Mouse (Mus musculus): ENCODE results near the gene Elk3. TPM values are rescaled to one million over a fixed set of nuclear protein-coding genes. Genes with fewer than 3 reads are reported as not detected.

The Elk3 gene
- polyA plus RNA-seq, 1 experiment, result 47.2 TPM

GRCm38 (mm10) chr10:93343469-93343868 is 32.5 kb upstream of the Elk3 start:
- Histone ChIP-seq H3K27ac (ENCODE audit: control insufficient read depth, insufficient read depth, low read length) (no peak overlapping the region), H3K36me3 (ENCODE audit: control insufficient read depth, insufficient read depth, low read length) (no peaks in the 10 kb centered on the region), H3K4me1 (replicated peaks; ENCODE audit: control insufficient read depth, insufficient read depth, low read length) (no peaks in the 10 kb centered on the region), H3K27me3 (ENCODE audit: control insufficient read depth, insufficient read depth, low read length) (no peaks in the 10 kb centered on the region), H3K4me3 (ENCODE audit: control insufficient read depth, insufficient read depth, low read length) (no peak overlapping the region)
- TF ChIP-seq POLR2A (IDR thresholded peaks at IDR 0.05; ENCODE audit: control insufficient read depth, extremely low read depth, insufficient read depth, low read length, poor library complexity) (no peak), CTCF (IDR thresholded peaks at IDR 0.05; ENCODE audit: borderline replicate concordance, control insufficient read depth, extremely low read depth, insufficient read depth, low read length, poor library complexity) (no peak)
- no peak for DNase-seq
- WGBS, result 80% methylated on average over 6 of the region's 6 CpGs

DNA sequence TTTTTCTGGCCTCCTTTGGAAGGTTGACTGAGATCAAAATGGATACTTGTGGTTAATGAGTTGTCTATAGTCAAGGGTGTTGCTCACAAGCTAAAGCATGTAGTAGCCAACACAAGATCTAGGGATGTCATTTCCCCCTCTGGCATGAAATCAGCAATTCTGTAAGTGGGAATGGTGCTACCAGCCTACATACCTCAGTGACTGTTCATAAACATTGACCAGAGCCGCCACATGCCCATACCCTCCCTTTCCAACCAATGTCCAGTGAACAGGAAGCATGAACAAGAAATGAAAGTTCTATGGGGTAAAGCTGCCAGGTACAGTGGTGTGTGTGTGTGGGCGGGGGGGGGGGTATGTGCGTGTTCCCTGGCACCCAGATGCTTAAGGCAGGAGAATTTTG is 32.1 kb upstream of the Elk3 start:
- Histone ChIP-seq H3K27ac (ENCODE audit: control insufficient read depth, insufficient read depth, low read length) (no peak overlapping the region), H3K36me3 (ENCODE audit: control insufficient read depth, insufficient read depth, low read length) (no peaks in the 10 kb centered on the region), H3K4me1 (replicated peaks; ENCODE audit: control insufficient read depth, insufficient read depth, low read length) (no peaks in the 10 kb centered on the region), H3K27me3 (ENCODE audit: control insufficient read depth, insufficient read depth, low read length) (no peaks in the 10 kb centered on the region), H3K4me3 (ENCODE audit: control insufficient read depth, insufficient read depth, low read length) (no peak overlapping the region)
- no peak for DNase-seq
- WGBS, result 97% methylated on average over 3 of the region's 3 CpGs
- TF ChIP-seq POLR2A (IDR thresholded peaks at IDR 0.05; ENCODE audit: control insufficient read depth, extremely low read depth, insufficient read depth, low read length, poor library complexity) (no peak), CTCF (IDR thresholded peaks at IDR 0.05; ENCODE audit: borderline replicate concordance, control insufficient read depth, extremely low read depth, insufficient read depth, low read length, poor library complexity) (no peak)

- Histone ChIP-seq H3K27ac (ENCODE audit: control insufficient read depth, insufficient read depth, low read length) (no peak overlapping the region), H3K36me3 (ENCODE audit: control insufficient read depth, insufficient read depth, low read length) (no peaks in the 10 kb centered on the region), H3K4me1 (replicated peaks; ENCODE audit: control insufficient read depth, insufficient read depth, low read length) (peaks cover 14% of the 10 kb centered on the region), H3K4me3 (ENCODE audit: control insufficient read depth, insufficient read depth, low read length) (no peak overlapping the region), H3K27me3 (ENCODE audit: control insufficient read depth, insufficient read depth, low read length) (no peaks in the 10 kb centered on the region)
- no peak for TF ChIP-seq CTCF (IDR thresholded peaks at IDR 0.05; ENCODE audit: borderline replicate concordance, control insufficient read depth, extremely low read depth, insufficient read depth, low read length, poor library complexity)
- no peak for TF ChIP-seq POLR2A (IDR thresholded peaks at IDR 0.05; ENCODE audit: control insufficient read depth, extremely low read depth, insufficient read depth, low read length, poor library complexity)
- DNase-seq, result no peak
- 96% methylated on average over 5 of the region's 5 CpGs for WGBS
Observed at GRCm38 (mm10) chr10:93338526-93338925, 27.6 kb upstream of the Elk3 start.

- no peak overlapping the region for H3K4me3 ChIP-seq (ENCODE audit: control insufficient read depth, insufficient read depth, low read length)
- no peak for DNase-seq
- H3K36me3 ChIP-seq (ENCODE audit: control insufficient read depth, insufficient read depth, low read length), result no peaks in the 10 kb centered on the region
- H3K27ac ChIP-seq (ENCODE audit: control insufficient read depth, insufficient read depth, low read length), result no peak overlapping the region
- peaks cover 14% of the 10 kb centered on the region for H3K4me1 ChIP-seq (replicated peaks; ENCODE audit: control insufficient read depth, insufficient read depth, low read length)
- TF ChIP-seq CTCF (IDR thresholded peaks at IDR 0.05; ENCODE audit: borderline replicate concordance, control insufficient read depth, extremely low read depth, insufficient read depth, low read length, poor library complexity) (no peak), POLR2A (IDR thresholded peaks at IDR 0.05; ENCODE audit: control insufficient read depth, extremely low read depth, insufficient read depth, low read length, poor library complexity) (no peak)
- 16% methylated on average over 6 of the region's 6 CpGs for WGBS
- H3K27me3 ChIP-seq (ENCODE audit: control insufficient read depth, insufficient read depth, low read length), result no peaks in the 10 kb centered on the region
Observed at GRCm38 (mm10) chr10:93336462-93336931, 25.6 kb upstream of the Elk3 start.

GRCm38 (mm10) chr10:93335828-93336461 is 25.0 kb upstream of the Elk3 start:
- Histone ChIP-seq H3K4me3 (ENCODE audit: control insufficient read depth, insufficient read depth, low read length) (no peak overlapping the region), H3K27ac (ENCODE audit: control insufficient read depth, insufficient read depth, low read length) (no peak overlapping the region), H3K36me3 (ENCODE audit: control insufficient read depth, insufficient read depth, low read length) (no peaks in the 10 kb centered on the region), H3K4me1 (replicated peaks; ENCODE audit: control insufficient read depth, insufficient read depth, low read length) (peaks cover 14% of the 10 kb centered on the region), H3K27me3 (ENCODE audit: control insufficient read depth, insufficient read depth, low read length) (no peaks in the 10 kb centered on the region)
- WGBS, result 23% methylated on average over 16 of the region's 16 CpGs
- peak; percentile 21 for DNase-seq
- TF ChIP-seq CTCF (IDR thresholded peaks at IDR 0.05; ENCODE audit: borderline replicate concordance, control insufficient read depth, extremely low read depth, insufficient read depth, low read length, poor library complexity) (no peak), POLR2A (IDR thresholded peaks at IDR 0.05; ENCODE audit: control insufficient read depth, extremely low read depth, insufficient read depth, low read length, poor library complexity) (no peak)

DNA sequence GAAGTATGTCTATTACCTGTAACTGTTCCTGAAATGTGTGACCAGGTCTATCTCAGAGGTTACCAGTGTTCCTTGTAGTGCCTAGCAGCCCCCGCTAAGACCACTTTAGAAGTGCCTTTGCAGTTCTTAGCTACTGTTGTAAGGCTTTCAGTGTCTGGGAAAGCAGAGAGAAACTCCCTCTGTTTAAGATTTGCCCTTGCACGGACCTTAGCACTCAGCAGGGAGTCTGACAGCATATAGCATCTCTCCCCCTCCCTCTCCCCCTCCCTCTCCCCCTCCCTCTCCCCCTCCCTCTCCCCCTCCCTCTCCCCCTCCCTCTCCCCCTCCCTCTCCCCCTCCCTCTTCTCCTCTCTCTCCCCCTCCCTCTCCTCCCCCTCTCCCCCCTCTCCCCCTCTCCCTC is 24.1 kb upstream of the Elk3 start:
- Histone ChIP-seq H3K27me3 (ENCODE audit: control insufficient read depth, insufficient read depth, low read length) (no peaks in the 10 kb centered on the region), H3K4me1 (replicated peaks; ENCODE audit: control insufficient read depth, insufficient read depth, low read length) (peaks cover 14% of the 10 kb centered on the region), H3K36me3 (ENCODE audit: control insufficient read depth, insufficient read depth, low read length) (no peaks in the 10 kb centered on the region), H3K27ac (ENCODE audit: control insufficient read depth, insufficient read depth, low read length) (no peak overlapping the region), H3K4me3 (ENCODE audit: control insufficient read depth, insufficient read depth, low read length) (no peak overlapping the region)
- no peak for TF ChIP-seq CTCF (IDR thresholded peaks at IDR 0.05; ENCODE audit: borderline replicate concordance, control insufficient read depth, extremely low read depth, insufficient read depth, low read length, poor library complexity)
- TF ChIP-seq POLR2A (IDR thresholded peaks at IDR 0.05; ENCODE audit: control insufficient read depth, extremely low read depth, insufficient read depth, low read length, poor library complexity), result no peak
- no peak for DNase-seq
- 93% methylated on average over 2 of the region's 2 CpGs for WGBS

GRCm38 (mm10) chr10:93333239-93333638 is 22.3 kb upstream of the Elk3 start:
- H3K36me3 ChIP-seq (ENCODE audit: control insufficient read depth, insufficient read depth, low read length), result no peaks in the 10 kb centered on the region
- 93% methylated on average over 5 of the region's 5 CpGs for WGBS
- H3K4me1 ChIP-seq (replicated peaks; ENCODE audit: control insufficient read depth, insufficient read depth, low read length), result peaks cover 14% of the 10 kb centered on the region
- TF ChIP-seq CTCF (IDR thresholded peaks at IDR 0.05; ENCODE audit: borderline replicate concordance, control insufficient read depth, extremely low read depth, insufficient read depth, low read length, poor library complexity) (no peak), POLR2A (IDR thresholded peaks at IDR 0.05; ENCODE audit: control insufficient read depth, extremely low read depth, insufficient read depth, low read length, poor library complexity) (no peak)
- H3K27me3 ChIP-seq (ENCODE audit: control insufficient read depth, insufficient read depth, low read length), result no peaks in the 10 kb centered on the region
- no peak for DNase-seq
- H3K4me3 ChIP-seq (ENCODE audit: control insufficient read depth, insufficient read depth, low read length), result no peak overlapping the region
- H3K27ac ChIP-seq (ENCODE audit: control insufficient read depth, insufficient read depth, low read length), result no peak overlapping the region
